Comparison of ENCODE assay signal across 21 mouse cellular contexts in genomic region chr8:57849074-57849473, GRCm38 (mm10).
DNase-seq lines count a peak whose midpoint lies in the region; ATAC-seq lines count a peak whose summit lies in the region.
"Had no signal": no experiment of that assay in that cellular context is flagged by ENCODE, and none has a peak within 500 bp of the region (broad histone marks: within the 10 kb centered on the region; RNA-seq: fewer than 3 reads in every experiment).

No protein-coding gene starts in this region.

- no peaks in the 10 kb centered on the region for H3K4me1 ChIP-seq in liver, embryonic 12.5 days
- H3K4me1 ChIP-seq: embryonic facial prominence, embryonic 12.5 days; embryonic facial prominence, embryonic 15.5 days; hindbrain, embryonic 12.5 days; hindbrain, embryonic 15.5 days had no signal

- no peak overlapping the region for H3K27ac ChIP-seq in liver, embryonic 12.5 days
- H3K27ac ChIP-seq: embryonic facial prominence, embryonic 12.5 days; embryonic facial prominence, embryonic 15.5 days; gastrocnemius, adult 2 months; hindbrain, embryonic 12.5 days; hindbrain, embryonic 15.5 days had no signal

- no peak overlapping the region for H3K9ac ChIP-seq in liver, embryonic 12.5 days
- H3K9ac ChIP-seq: embryonic facial prominence, embryonic 12.5 days; embryonic facial prominence, embryonic 15.5 days; forebrain, postnatal 0 days; hindbrain, embryonic 12.5 days; hindbrain, embryonic 15.5 days had no signal

- H3K36me3 ChIP-seq in liver, embryonic 12.5 days: no peaks in the 10 kb centered on the region
- H3K36me3 ChIP-seq: embryonic facial prominence, embryonic 12.5 days; embryonic facial prominence, embryonic 15.5 days; hindbrain, embryonic 12.5 days; hindbrain, embryonic 15.5 days had no signal

- H3K27me3 ChIP-seq in liver, embryonic 12.5 days (replicated peaks): no peaks in the 10 kb centered on the region
- H3K27me3 ChIP-seq: embryonic facial prominence, embryonic 12.5 days; embryonic facial prominence, embryonic 15.5 days; hindbrain, embryonic 12.5 days; hindbrain, embryonic 15.5 days had no signal

- no peak overlapping the region for H3K4me3 ChIP-seq in liver, embryonic 12.5 days
- H3K4me3 ChIP-seq: embryonic facial prominence, embryonic 12.5 days; embryonic facial prominence, embryonic 15.5 days; gastrocnemius, adult 2 months; hindbrain, embryonic 12.5 days; hindbrain, embryonic 15.5 days had no signal

- ATAC-seq in cerebellum, adult (ENCODE audit: insufficient number of reproducible peaks, low FRiP score, low TSS enrichment): peak; percentile 53; the same call in 1 of the 2 replicates
- ATAC-seq in liver, embryonic 12.5 days: no peak
- ATAC-seq: activated CD4-positive, CD25-positive, alpha-beta regulatory T cell, adult 4 months; forebrain, embryonic 14.5 days; forebrain, postnatal 0 days; intestine, postnatal 0 days had no signal

- DNase-seq in cerebellum, adult 11 months: no peak
- DNase-seq in brain, adult 2 months (ENCODE audit: low read depth, low spot score): peak; percentile 66
- DNase-seq in cerebellum, adult 9-11 months: peak; percentile 50
- DNase-seq in cerebellum, postnatal 36 days: peak; percentile 30 to 39
- no peak for DNase-seq in spleen, postnatal 4 days (ENCODE audit: low spot score in 2 of 2)
- DNase-seq: adrenal gland, adult 8-10 months; adrenal gland, postnatal 25 days; forebrain, postnatal 0 days; gastrocnemius, adult 2 months; gastrocnemius, postnatal 14 days; heart, adult 11 months had no signal

- H3K4me2 ChIP-seq in liver, embryonic 12.5 days: no peak overlapping the region
- H3K4me2 ChIP-seq: embryonic facial prominence, embryonic 12.5 days; embryonic facial prominence, embryonic 15.5 days; heart, embryonic 11.5 days; hindbrain, embryonic 12.5 days; hindbrain, embryonic 15.5 days had no signal

- no peaks in the 10 kb centered on the region for H3K9me3 ChIP-seq in liver, embryonic 12.5 days (replicated peaks)
- H3K9me3 ChIP-seq: embryonic facial prominence, embryonic 12.5 days; embryonic facial prominence, embryonic 15.5 days; hindbrain, embryonic 12.5 days; hindbrain, embryonic 15.5 days had no signal

Comparison
In these comparisons a context has a peak if more than half of its experiments do, and no peak if none do; other contexts are left out.
1. DNase-seq: peak in brain, adult 2 months (single experiment), cerebellum, adult 9-11 months (single experiment) and cerebellum, postnatal 36 days (2 of 2); none in cerebellum, adult 11 months (single experiment) and spleen, postnatal 4 days (0 of 2).